Mouse (Mus musculus): ENCODE measurements around the gene Maml3.

Gene Maml3

GRCm38 (mm10) chr3:52090230-52090873 is 14.5 kb downstream of the Maml3 start:
- DNase-seq (ENCODE audit: low spot score in 2 of 2) = no peak

DNA sequence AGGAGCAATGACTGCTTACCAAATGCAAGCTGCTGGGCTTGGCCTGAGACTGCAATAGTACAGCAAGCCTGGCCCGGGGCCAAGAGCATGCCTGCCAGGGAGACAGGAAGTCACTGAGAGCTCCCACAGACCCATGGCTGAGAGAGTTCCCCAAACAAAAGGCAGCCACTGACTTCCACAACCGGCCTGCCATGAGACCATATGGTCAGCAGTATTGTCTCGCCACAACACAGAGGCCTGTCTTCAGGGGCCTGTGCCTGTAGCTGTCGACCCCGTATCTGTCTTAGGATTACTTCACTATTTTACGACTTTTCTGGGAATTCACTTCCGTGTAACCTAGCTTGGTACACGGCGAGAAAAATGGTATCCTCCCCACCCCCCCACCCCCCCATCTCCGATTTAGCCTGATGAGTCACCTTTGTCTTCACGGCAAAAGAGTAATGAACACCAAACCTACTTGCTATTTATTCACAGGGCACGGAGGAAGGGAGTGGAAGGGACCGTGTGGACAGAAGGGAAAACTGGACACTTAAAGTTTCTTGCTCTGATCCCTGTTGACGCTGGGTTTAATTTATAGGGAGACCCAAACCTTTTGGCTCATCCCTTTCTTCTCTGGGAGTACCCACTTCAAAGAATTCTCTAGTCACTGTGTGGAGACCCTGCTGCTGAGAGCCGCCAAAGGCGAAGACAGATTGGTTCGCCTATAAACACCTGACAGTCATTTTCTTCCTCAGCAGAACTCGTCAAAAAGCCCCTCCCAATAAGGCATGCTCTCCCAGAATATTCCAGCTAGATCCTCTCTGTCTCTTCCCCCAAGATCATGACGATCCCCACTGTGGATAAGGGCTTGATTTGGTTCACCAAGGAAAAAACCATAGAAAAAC is 16.2 kb downstream of the Maml3 start:
- peak; percentile 64 to 71 for DNase-seq (ENCODE audit: low spot score in 2 of 2)

- no peak for DNase-seq (ENCODE audit: low spot score in 2 of 2)
Measured at GRCm38 (mm10) chr3:52087636-52088280, 17.1 kb downstream of the Maml3 start.

GRCm38 (mm10) chr3:52078763-52079162 is 26.1 kb downstream of the Maml3 start:
- no peak for DNase-seq (ENCODE audit: low spot score in 2 of 2)

GRCm38 (mm10) chr3:52073959-52074358 is 30.9 kb downstream of the Maml3 start:
- DNase-seq (ENCODE audit: low spot score in 2 of 2) = no peak

- no peak for DNase-seq (ENCODE audit: low spot score in 2 of 2)
Measured at GRCm38 (mm10) chr3:52071996-52072395, 32.9 kb downstream of the Maml3 start.

DNA sequence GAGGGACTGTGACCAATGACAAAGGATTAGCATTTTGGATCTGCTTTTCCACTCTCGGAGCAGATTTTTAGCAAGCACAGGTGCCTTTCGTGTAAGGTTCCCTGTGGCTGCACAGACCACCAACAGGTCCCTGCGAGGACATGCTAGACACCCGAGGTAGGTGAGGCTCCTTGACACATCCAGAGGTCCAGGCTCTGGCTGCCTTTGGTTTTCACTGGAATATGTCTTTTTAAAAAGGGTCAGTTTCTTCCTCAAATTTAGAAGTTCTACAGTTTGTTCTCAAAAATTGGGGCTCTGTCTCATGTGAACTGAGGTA is 34.8 kb downstream of the Maml3 start:
- DNase-seq (ENCODE audit: low spot score in 2 of 2) = no peak

- peak; percentile 36 to 55 for DNase-seq (ENCODE audit: low spot score in 2 of 2)
Measured at GRCm38 (mm10) chr3:52069304-52070162, 35.3 kb downstream of the Maml3 start.

GRCm38 (mm10) chr3:52068885-52069284 is 36.0 kb downstream of the Maml3 start:
- no peak for DNase-seq (ENCODE audit: low spot score in 2 of 2)

DNA sequence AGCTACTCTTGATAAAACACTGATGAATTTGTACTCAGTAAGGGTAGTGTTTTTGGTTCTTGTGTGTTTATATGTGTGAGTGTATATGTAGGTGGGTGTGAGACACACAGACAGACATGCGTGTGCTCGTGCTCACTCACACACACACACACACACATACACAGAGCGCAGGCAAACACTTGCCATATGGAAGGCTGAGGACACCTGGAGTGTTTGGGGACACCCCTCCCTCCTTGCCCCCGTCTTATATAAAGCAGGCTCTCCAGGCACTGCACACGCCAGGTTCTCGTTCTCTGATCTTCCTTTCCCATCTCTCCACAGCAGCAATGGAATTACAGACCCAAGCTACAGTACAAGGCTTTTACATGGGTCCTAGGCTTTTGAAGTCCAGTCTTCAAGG is 37.7 kb downstream of the Maml3 start:
- no peak for DNase-seq (ENCODE audit: low spot score in 2 of 2)

GRCm38 (mm10) chr3:52066142-52066541 is 38.7 kb downstream of the Maml3 start:
- no peak for DNase-seq (ENCODE audit: low spot score in 2 of 2)

DNA sequence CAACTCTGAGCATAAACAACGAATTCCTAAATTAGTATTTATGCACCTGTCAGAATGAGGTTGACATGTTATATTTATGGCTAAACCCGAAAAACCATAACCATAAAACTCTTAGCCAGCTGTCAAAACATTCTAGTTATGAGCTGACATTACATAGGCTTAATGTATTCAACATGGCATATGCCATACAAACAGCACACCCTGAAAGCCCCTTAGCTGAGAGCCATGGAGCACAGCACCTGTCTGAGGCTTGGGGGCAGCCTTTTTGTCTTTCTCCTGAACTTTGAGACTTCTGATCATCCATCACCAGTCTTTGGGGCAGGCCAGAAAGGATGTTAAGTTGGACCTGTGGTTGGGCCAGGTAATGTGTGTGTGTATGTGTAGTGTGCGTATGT is 41.6 kb downstream of the Maml3 start:
- DNase-seq (ENCODE audit: low spot score in 2 of 2) = no peak

DNA sequence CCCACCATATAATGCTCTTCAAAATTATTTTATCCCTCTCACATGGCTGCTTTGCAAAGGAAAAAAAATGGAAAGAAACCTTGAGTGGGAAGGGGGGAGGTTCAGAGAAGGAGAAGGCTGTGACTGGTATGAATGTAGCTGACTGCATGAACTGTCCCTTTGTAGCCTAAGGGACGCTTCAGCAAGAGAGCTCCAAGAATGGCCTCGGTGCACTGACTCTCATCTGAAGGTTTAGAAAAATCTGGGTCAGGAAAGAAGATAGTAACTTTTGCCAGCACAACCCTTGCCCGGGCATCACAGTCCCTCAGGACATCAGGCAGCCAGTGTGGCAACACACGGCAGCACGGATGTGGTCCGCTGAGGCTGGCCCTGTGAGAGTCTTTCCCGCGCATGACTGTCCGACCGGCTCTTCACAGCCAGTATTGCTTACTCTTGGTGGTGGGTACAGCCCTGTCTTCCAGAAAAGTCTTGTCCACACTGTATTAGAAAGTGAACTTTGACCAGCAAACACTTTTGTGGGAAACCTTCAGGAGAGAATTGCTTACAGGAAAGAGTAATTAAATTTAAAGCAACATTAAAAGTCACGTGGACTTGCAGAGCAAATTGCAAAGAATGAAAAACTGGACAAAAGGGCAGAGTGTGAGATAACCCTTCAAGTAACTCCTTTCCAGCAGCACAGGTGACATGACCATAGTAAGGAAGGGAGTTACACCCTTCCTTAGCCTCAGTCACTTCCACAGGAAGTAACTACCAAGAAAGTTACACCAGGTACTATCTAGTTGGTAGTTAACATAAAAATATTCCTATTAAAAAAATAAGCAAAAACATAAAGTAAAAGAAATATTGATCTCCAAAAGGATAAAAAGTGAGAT is 42.3 kb downstream of the Maml3 start:
- DNase-seq (ENCODE audit: low spot score in 2 of 2) = no peak

- no peak for DNase-seq (ENCODE audit: low spot score in 2 of 2)
Measured at GRCm38 (mm10) chr3:52061472-52062388, 43.1 kb downstream of the Maml3 start.

DNA sequence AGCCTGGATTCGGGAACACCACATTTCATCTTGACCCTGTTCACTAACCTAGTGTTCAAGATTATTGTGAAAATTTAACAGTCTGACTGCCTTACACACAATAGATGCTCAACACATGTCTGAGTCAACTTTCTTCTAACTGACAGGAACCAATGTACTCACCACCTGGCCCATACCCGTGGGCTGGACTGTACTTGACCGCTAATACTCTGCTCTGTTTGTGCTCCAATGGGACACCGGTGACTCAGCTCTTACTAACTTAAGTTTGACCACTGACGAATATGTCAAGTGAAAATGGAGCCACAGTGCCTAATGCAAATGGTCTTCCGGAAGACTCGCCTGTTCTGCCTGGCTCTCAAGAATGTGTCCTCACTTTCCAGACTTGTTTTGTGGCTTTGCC is 44.0 kb downstream of the Maml3 start:
- DNase-seq (ENCODE audit: low spot score in 2 of 2) = no peak

DNA sequence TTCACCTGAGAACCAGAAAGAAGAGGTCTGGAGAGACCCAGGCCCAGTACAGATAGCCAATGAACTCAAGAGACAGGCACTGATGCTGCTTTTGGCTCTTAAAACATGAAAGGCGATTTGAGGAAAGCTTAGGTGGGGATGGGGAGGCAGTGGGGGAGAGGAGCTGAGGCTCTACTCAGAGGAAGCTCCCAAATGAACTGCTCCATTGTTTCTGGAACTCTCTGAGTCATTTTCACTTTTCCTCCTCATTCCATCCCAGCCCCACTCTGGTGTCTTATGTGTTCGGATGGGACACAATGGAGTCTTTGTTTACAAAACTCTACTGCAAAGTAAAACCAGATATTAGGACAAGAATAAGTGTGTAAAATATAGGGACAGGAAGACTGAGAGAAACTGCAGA is 53.1 kb downstream of the Maml3 start:
- no peak for DNase-seq (ENCODE audit: low spot score in 2 of 2)

- no peak for DNase-seq (ENCODE audit: low spot score in 2 of 2)
Measured at GRCm38 (mm10) chr3:52048082-52048481, 56.8 kb downstream of the Maml3 start.

GRCm38 (mm10) chr3:52047537-52047936 is 57.3 kb downstream of the Maml3 start:
- no peak for DNase-seq (ENCODE audit: low spot score in 2 of 2)

DNA sequence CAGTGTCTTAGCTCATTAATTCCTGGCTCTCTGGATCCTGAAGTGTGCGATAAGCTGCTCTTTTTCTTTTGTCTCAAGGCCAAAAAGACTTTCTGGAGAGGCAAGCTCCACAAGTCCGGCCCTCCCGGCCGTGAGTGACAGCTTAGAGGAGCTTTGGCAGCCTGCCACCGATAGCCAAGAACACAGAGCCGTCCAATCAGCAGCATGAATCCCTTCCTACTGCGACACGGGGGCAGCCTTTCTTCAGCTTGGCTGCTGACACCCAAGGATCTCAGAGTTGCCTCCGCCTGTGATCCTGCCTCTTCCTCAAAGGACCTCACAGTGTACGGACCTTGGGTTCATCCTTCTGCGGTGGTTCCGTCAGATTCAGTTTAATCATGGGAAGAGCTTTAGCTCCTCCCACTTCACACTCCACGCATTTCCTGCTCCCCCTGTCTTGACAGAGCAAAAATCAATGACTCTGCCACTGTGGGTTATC is 57.9 kb downstream of the Maml3 start:
- peak; percentile 85 to 86 for DNase-seq (ENCODE audit: low spot score in 2 of 2)

All from frontal cortex, postnatal 25 days (tissue).